In genomic region chr5:119712679-119713246, GRCm38 (mm10) we compare ENCODE assay signal across 9 mouse cellular contexts. TPM values are rescaled to one million over a fixed set of nuclear protein-coding genes. Genes with fewer than 3 reads are reported as not detected.
DNase-seq lines count a peak whose midpoint lies in the region; ATAC-seq and TF ChIP-seq lines count a peak whose summit lies in the region.
"Had no signal": no experiment of that assay in that cellular context is flagged by ENCODE, and none has a peak within 500 bp of the region (broad histone marks: within the 10 kb centered on the region; RNA-seq: fewer than 3 reads in every experiment).

No protein-coding gene starts in this region.

- dilution Hi-C loops in CH12.LX (cut with MboI; ENCODE audit: extremely low pct_ligation_motif_present, extremely low pct_unique_long_range_greater_than_20kb, low sequenced_read_pairs), result no loop called here

- H3K9me3 ChIP-seq in CH12.LX (replicated peaks; ENCODE audit: low read length), result peaks cover 80% of the 10 kb centered on the region
- 0 out of 2 replicates have a peak, but pooled peaks cover 2% of the 10 kb centered on the region for H3K9me3 ChIP-seq in forebrain, embryonic 13.5 days (replicated peaks)
- H3K9me3 ChIP-seq in lung, embryonic 15.5 days, result no peaks in the 10 kb centered on the region

- no peak for TF ChIP-seq EP300 in CH12.LX (IDR thresholded peaks at IDR 0.05; ENCODE audit: low read length)

- peak; percentile 14 for TF ChIP-seq RAD21 in CH12.LX (IDR thresholded peaks at IDR 0.05; ENCODE audit: low read depth, low read length)

- TF ChIP-seq POLR2A in CH12.LX (IDR thresholded peaks at IDR 0.05; ENCODE audit: low read depth, low read length), result no peak

- H3K4me1 ChIP-seq in CH12.LX (ENCODE audit: control insufficient read depth in 1 of 2, insufficient read depth in 2 of 2), result no peaks in the 10 kb centered on the region
- no peaks in the 10 kb centered on the region for H3K4me1 ChIP-seq in forebrain, embryonic 13.5 days
- no peaks in the 10 kb centered on the region for H3K4me1 ChIP-seq in lung, embryonic 15.5 days

- no peaks in the 10 kb centered on the region for H3K36me3 ChIP-seq in CH12.LX (replicated peaks in 1 of 2; ENCODE audit: control insufficient read depth in 1 of 2, insufficient read depth in 1 of 2, low read length in 1 of 2)
- H3K36me3 ChIP-seq in forebrain, embryonic 13.5 days (ENCODE audit: poor library complexity, severe bottlenecking), result no peaks in the 10 kb centered on the region
- H3K36me3 ChIP-seq in lung, embryonic 15.5 days, result no peaks in the 10 kb centered on the region

- peak; percentile 24; the same call in 1 of the 2 replicates for ATAC-seq in forebrain, embryonic 13.5 days
- ATAC-seq in lung, embryonic 15.5 days (ENCODE audit: borderline replicate concordance, extremely low read depth, low FRiP score, low TSS enrichment), result peak; percentile 64; the same call in 1 of the 2 replicates

- in situ Hi-C loops in CH12.LX (cut with MboI; ENCODE audit: low pct_ligation_motif_present, low pct_unique_long_range_greater_than_20kb, low sequenced_read_pairs), result no loop called here

- no peaks in the 10 kb centered on the region for H3K79me2 ChIP-seq in CH12.LX (replicated peaks; ENCODE audit: control insufficient read depth, extremely low read depth, insufficient read depth, poor library complexity, severe bottlenecking)

- no peak overlapping the region for H3K4me3 ChIP-seq in CH12.LX (replicated peaks in 1 of 3; ENCODE audit: low read depth in 2 of 3, low read length in 2 of 3, poor library complexity in 1 of 3)
- no peak overlapping the region for H3K4me3 ChIP-seq in forebrain, embryonic 13.5 days
- peak overlapping the region; percentile 24 for H3K4me3 ChIP-seq in lung, embryonic 15.5 days
- H3K4me3 ChIP-seq: erythroblast, embryonic 14.5 days had no signal

- no peak overlapping the region for H3K9ac ChIP-seq in CH12.LX (ENCODE audit: insufficient read depth, low read depth)
- no peak overlapping the region for H3K9ac ChIP-seq in forebrain, embryonic 13.5 days
- no peak overlapping the region for H3K9ac ChIP-seq in lung, embryonic 15.5 days

- intact Hi-C loops in heart, postnatal 14 days (cut with DNase I), result loop anchor here (2.0 kb wide), 1 partner anchor 934 kb away; no protein-coding TSS in a partner anchor

- TF ChIP-seq CTCF in CH12.LX (conservative IDR thresholded peaks at IDR 0.05 in 1 of 2, IDR thresholded peaks at IDR 0.05 in 1 of 2; ENCODE audit: low read depth in 2 of 2, low read length in 2 of 2), result peak in 1 of 2 experiments; percentile 35; a peak in 2 of 4 replicates

- 7% methylated on average over 22 of the region's 22 CpGs for WGBS in forebrain, embryonic 13.5 days
- WGBS in lung, embryonic 15.5 days, result 2% methylated on average over 22 of the region's 22 CpGs

- no peaks in the 10 kb centered on the region for H3K27me3 ChIP-seq in CH12.LX (replicated peaks)
- peaks cover 49% of the 10 kb centered on the region for H3K27me3 ChIP-seq in forebrain, embryonic 13.5 days
- H3K27me3 ChIP-seq in lung, embryonic 15.5 days, result peaks cover 8% of the 10 kb centered on the region; the same call in 1 of the 2 replicates

- H3K27ac ChIP-seq in CH12.LX (ENCODE audit: insufficient read depth, low read depth), result no peak overlapping the region
- no peak overlapping the region for H3K27ac ChIP-seq in forebrain, embryonic 13.5 days
- H3K27ac ChIP-seq in lung, embryonic 15.5 days, result peak overlapping the region; percentile 4; the same call in 1 of the 2 replicates

- DNase-seq in CH12.LX (ENCODE audit: extremely low read depth), result no peak
- peak; percentile 42 for DNase-seq in c-Kit-positive CD71-negative TER-119-negative erythroid progenitor cells, embryonic 14.5 days (ENCODE audit: low read depth)
- DNase-seq in heart, postnatal 14 days, result peak; percentile 84 to 90
- peak; percentile 10 to 65 for DNase-seq in layer of hippocampus, adult 8-10 months (ENCODE audit: low spot score in 2 of 2)
- peak; percentile 79 for DNase-seq in ovary, postnatal 36 days (ENCODE audit: low spot score)
- DNase-seq in thymus, postnatal 10 days (ENCODE audit: low spot score in 2 of 2), result peak; percentile 15 to 61

- H3K4me2 ChIP-seq in CH12.LX (ENCODE audit: insufficient read depth, low read depth, poor library complexity, severe bottlenecking), result no peak overlapping the region
- peak overlapping the region; percentile 39 for H3K4me2 ChIP-seq in forebrain, embryonic 13.5 days
- peak overlapping the region; percentile 53 for H3K4me2 ChIP-seq in lung, embryonic 15.5 days

TF ChIP-seq in CH12.LX, 34 proteins besides CTCF, POLR2A, EP300 and RAD21:
- no peak for TF ChIP-seq MAFK (IDR thresholded peaks at IDR 0.05; ENCODE audit: insufficient replicate concordance, low read length)
- TF ChIP-seq TBP (conservative IDR thresholded peaks at IDR 0.05; ENCODE audit: low read depth, low read length), result no peak
- TF ChIP-seq PAX5 (IDR thresholded peaks at IDR 0.05; ENCODE audit: low read length), result no peak
- no peak for TF ChIP-seq ZMIZ1 (IDR thresholded peaks at IDR 0.05; ENCODE audit: low read depth, low read length)
- no peak for TF ChIP-seq ZNF384 (IDR thresholded peaks at IDR 0.05; ENCODE audit: low read depth, low read length)
- TF ChIP-seq TCF12 (IDR thresholded peaks at IDR 0.05; ENCODE audit: low read depth, low read length), result no peak
- TF ChIP-seq SMC3 (IDR thresholded peaks at IDR 0.05; ENCODE audit: low read depth, low read length), result 0 out of 2 replicates have a peak, but pooled peaks have one; percentile 10
TF ChIP-seq in CH12.LX: peak in this region for 1.

RNA-seq across cellular contexts. Expression of gene Tbx3, which starts 42.3 kb away (rescaled TPM):
- total RNA-seq in CH12.LX (2012; rRNA removed), result not detected in 2 replicates
- total RNA-seq in CH12.LX (2014; rRNA removed), result not detected in 2 replicates
- polyA plus RNA-seq in CH12.LX (2012; ENCODE audit: insufficient read length, low read depth), result not detected in 2 replicates
- polyA plus RNA-seq in forebrain, embryonic 13.5 days (2015; fragmentation: Nextera tagmentation; extraction: Ambion mirVana), result 1.4 and 1.7 TPM in 2 replicates
- 10 to 100 TPM; 15.1 to 17.8 TPM for total RNA-seq in heart, postnatal 14 days (2021)
- total RNA-seq in layer of hippocampus, adult 8-10 months (2022), result 1 to 10 TPM; 2.2 to 3.4 (median 2.6) TPM
- 59.7 and 63.9 TPM in 2 replicates for polyA plus RNA-seq in lung, embryonic 15.5 days (2015; fragmentation: Nextera tagmentation; extraction: Ambion mirVana)
- polyA plus RNA-seq: erythroblast, embryonic 14.5 days had no signal
